Mouse (Mus musculus) layer of hippocampus, adult 11-12 months (tissue): Measurements from ENCODE around the gene Bloc1s5.
"Not testable (repeated sequence)": the region's sequence is repeated elsewhere in the genome, so short reads cannot be mapped to it uniquely, and the experiment has no call there.

Experiments
- DNase-seq: peaks from one replicate; pipeline ENCODE4 v3.0.0; 2022; ENCODE audit warnings: low spot score

The Bloc1s5 gene

DNA sequence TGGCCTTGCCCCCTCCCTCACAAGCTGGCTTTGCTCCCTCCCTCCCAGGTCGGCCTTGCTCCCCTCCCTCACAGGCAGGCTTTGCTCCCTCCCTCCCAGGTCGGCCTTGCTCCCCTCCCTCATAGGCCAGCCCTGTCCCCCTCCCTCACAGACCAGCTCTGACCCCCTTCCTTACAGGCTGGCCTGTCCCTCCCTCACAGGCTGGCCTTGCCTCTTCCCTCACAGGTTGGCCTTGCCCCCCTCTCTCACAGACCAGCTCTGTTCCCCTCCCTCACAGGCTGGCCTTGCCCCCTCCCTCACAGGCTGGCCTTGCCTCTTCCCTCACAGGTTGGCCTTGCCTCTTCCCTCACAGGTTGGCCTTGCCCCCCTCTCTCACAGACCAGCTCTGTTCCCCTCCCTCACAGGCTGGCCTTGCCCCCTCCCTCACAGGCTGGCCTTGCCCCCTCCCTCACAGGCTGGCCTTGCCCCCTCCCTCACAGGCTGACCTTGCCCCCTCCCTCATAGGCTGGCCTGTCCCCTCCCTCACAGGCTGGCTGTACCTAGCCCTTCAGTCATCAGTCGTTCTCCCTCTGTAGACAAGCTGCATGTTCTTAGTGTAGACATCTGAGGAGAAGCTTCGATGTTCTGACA is 16.8 kb downstream of the Bloc1s5 start:
- not testable (repeated sequence) for DNase-seq

DNA sequence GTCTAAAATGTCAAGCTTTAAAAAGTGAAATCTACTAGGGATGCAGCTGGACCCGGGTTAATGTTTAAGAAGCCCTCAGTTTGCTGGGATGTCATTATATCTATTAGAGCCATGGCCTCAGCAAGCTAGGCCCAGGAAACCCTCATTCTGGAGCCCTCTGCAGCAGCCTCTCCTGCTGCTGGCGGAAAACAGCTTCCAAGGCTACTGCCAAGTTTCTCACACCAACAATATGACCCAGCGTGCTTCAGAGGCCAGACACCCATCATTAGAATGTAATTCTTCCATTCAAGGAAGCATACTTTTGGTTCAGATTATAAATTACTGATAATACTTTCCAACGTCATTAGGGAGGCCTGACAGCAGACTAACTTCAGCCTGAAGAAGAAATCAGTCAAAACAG is 18.0 kb downstream of the Bloc1s5 start:
- DNase-seq, result no peak

DNA sequence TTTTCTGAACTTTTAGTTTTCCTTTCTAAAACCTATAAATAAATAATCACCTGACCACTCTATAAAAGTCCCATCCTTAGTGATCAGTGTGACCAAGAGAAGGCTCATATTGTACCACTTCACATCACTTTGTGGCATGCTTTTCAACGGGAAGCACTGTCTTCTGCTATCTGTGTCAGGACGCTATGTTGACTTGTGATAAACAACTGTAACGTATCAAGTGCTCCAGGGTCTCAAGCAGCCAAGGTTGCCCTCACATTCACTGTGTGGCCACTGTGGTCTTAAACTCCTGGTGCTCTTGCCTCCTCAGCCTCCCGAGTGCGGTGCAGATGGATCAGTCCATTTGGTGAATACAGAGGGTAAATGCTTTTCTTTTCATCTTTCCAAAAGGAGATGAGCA is 19.3 kb downstream of the Bloc1s5 start:
- DNase-seq, result no peak

DNA sequence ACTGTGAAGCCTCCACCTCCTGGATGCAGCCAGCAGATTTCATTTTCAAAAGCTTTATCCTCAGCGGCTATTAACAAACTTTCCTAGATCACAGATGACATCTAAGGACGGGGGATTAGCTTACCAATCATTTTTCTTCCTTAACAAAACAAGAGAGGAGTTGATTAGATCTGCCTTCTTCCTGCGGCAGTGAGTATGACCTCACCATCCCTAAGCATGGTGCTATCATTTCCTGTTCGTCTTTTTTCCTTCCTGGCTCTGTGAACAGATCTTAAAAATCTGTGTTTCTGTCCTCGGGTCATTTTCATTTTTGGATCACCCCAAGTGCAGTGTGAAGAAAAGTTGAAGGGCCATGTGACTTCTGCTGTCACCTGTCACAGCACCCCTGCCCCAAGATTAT is 20.6 kb downstream of the Bloc1s5 start:
- DNase-seq, result no peak

DNA sequence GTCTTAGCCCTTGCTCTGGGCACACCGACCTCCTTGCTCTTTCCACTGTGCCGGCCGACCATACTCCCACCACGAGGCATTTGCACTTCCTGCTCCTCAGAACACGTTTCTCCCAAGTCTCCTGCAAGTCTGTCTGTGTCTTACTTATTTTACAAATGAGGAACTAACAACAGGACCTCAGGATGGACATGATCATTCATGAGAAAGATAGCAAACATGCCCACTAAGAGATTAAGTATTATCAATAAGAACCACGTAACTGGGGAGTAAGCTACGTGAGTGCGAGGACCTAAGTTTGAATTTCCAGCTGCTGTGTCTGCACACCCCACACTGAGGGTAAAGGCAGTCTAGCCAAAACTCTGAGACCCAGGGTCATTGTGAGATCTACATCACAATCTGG is 21.3 kb downstream of the Bloc1s5 start:
- DNase-seq, result no peak

DNA sequence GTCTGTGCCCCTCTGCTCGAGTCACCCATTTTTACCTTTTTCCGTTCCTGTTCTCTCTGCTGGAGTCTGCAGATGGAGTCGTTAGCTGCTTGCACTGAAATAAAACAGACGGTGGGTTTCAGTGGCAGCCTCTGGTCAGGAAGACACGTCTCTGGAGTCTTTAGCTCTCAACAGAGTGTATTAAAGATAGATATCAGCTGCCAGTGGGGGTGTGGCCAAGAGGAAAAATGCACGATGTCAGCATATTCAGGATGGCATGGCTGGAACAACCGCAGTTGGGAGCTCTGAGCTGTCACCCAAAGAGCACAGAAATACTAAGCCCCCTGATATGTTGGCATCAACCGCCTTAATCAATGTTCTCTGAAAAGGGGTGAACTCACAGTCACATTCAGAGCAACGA is 22.3 kb downstream of the Bloc1s5 start:
- no peak for DNase-seq

DNA sequence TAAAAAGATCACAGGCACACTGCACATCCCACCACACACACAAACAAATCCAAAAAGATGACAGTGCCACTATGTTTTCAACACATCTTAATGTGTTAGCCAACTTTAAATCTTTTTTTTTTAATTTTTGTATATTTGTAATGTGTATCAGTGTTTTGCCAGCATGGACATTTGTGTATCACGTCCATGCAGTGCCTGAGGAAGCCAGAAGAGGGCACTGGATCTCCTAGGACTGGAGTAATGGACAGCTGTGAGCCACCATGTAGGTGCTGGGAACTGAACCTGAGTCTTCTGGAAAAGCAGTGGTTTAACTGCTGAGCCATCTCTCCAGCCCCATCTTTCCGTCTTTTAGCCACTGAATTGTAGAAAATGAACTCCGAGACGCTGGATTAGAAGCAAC is 22.7 kb downstream of the Bloc1s5 start:
- no peak for DNase-seq

DNA sequence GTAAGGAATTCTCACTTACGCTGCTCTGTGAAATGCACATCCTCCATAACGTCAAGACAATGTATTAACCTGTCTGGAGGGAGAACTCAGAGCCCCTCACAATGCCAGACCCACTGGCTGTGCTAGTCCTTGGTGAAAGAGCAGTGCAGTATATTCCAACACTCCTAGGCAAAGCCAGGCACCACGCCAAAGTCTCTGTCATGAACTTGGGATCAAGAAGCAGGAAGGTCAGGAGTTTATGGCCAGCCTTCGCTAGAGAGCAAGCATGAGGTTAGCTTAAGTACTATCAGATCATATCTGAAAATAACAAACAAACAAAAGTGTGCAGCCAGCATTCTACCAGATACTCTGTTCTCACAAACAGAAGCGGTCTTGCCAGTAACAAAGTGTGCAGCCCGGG is 24.6 kb downstream of the Bloc1s5 start:
- DNase-seq, result no peak

DNA sequence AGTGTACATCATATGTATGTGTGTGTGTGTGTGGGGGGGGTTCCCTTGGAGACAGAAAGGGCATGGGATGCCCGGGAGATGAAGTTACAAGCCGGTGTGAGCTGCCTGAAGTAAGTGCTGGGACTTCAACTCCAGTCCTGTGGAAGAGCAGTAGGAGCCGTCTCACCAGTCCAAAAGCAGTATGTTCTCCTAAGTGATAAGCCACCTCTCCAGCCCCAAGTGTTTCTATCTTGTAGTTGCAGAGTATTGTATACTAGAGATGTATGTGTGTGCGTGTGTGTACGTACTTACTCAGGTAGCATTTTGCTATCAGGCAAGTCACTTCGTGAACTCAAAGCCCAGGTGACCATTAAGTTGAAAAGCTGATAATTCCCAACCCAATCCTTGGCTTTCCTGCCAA is 27.8 kb downstream of the Bloc1s5 start:
- no peak for DNase-seq

DNA sequence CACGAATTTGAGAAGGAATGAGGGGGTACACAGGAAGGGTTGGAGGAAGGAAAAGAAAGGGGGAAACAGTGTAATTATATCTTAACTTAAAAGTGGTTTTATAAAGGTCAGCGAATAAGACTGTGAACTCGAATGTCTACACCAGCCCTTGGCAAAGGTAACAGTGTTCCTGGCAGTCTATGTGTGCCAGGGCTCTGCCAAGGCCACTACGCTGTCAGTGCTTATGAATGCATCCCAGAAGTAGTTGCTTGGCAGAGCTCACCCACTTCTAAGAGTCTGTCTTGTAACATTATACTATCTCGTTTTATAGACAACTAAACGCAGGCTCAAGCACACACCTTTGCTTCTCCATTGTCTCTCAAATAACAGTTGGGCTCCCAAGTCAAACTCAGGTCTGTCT is 29.6 kb downstream of the Bloc1s5 start:
- DNase-seq, result no peak

DNA sequence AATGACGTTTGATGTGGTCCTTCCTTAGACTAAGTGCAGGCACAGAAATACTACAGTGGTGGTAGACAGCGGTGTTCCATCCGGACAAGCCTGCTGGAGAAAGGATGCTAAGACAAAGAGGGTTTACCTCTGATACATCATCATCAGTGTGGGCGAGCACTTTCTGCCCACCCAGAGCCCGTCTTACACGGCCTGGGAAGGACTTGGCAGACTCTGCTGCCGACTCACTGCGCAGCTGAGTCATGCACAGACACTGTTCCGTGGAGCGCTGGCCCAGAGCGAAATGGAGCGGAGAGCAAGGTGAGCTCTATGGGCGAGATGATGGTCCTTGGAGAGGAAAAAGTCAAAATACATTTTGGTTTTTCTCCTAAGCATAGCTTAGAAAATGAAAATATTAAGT is 31.9 kb downstream of the Bloc1s5 start:
- DNase-seq, result peak; percentile 18

DNA sequence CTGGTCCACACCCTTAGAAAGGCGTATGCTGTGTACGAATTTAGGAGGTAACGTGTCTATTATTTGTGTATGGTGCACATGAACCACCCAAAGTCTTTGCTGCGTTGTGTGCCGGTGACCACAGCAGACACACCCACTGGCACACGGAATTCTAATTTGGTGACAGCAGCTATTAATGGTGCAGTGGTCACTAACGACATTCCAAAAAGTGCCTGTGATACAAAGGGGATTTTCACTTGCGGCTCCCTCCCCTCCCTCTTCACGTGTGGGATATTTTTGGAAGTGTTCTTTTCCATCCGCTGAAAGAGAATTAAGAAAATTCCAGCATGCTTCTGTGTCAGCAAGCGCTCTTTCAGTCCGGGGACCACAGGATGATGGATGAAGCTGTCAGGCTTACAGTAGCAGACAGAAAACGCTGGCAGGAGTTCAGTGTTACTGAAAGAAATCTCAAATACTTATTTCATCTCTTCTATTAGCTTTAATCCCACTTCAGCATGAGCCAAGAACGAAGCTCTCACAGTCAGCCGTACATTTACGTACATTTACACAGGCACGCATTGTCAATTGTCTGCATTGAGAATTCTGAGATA is 32.6 kb downstream of the Bloc1s5 start:
- no peak for DNase-seq

DNA sequence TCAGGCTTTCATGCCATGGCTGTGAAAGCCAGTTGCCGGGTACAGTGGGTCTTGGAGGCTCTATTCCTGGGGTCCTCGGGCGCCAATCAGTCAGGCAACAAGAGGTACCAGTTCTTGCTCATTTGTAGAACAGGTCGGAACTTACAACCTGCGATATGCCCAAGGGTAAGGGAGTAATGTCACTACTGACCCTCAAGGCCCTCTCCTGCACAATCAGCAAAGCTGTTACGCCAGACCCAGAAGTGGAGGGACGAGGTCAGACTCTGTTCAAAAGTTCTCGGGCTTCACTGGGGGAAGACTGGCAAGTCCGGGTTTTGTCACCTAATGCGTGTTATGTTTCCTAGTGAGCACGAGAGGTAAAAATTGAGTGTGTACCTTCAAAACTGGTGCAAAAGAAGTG is 34.1 kb downstream of the Bloc1s5 start:
- no peak for DNase-seq

DNA sequence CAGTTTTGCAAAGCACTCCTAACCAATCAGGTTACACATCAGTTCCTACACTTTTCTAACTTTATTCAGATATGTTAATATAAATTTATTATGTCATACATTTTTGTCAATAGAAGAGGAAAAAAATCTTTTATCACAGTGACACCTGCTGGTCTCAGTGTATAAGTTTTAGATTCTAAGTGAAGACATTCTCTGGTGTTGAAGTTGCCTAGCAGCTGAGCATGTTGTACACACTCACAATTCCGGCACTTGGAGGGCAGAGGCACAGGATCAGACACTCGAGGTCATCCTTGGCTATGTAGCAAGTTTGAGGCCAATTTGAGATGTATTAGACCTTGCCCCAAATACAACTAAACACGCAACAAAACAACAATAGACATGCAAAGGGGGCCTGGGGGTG is 37.8 kb downstream of the Bloc1s5 start:
- no peak for DNase-seq

DNA sequence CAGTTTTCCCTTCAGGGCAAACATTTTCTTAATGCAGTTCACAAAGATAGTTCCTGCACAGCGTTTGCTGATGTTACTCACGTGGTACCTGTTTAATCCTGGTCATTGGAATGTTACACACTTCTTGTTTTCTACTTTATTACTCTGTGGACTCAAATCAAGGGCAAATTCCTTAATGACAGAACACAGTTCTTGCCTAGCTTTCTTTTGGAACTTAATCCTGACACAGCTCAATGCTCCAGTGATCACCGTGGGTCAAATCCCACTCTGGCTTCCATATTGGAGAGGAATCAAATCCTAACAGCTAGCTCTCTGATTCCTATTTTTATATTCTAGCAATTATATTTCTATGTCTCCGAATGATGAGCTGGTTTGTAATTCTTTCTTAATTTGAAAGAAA is 38.4 kb downstream of the Bloc1s5 start:
- no peak for DNase-seq

DNA sequence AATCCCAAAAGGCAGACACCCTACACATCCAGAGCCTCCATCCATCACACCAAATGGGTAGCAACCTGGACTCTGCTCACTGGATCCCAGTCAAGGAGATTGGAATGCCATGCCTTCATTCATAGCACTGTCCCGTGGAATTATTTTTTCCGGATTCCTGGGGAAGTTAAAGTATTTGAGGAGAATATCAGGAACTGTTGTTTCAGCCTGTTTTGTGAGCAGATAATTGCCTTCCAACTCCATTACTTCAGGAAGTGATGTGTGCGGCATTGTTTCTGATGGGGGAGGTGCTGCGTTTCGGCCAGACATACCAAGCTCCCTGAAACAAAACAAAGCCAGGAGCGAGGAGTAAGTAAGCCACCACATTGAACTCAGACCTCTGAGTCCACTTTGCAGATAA is 41.8 kb downstream of the Bloc1s5 start:
- no peak for DNase-seq

DNA sequence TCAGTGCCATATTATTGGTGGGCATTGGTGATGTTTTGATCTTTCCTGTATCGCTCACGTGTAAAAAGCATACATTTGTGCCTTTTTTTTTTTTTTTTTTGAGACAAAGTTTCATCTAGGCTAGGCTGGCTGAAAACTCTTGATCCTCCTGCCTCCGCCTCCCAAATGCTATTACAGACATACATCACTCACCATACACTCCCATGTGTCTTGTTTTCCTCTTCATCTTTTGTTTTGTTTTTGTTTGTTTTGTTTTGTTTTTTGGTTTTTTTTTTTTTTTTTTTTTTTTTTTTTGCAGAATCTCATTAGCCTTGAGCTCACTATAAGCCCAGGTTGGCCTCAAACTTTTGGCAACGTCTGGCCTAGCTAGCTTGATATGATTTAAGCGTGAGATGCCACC is 47.6 kb downstream of the Bloc1s5 start:
- no peak for DNase-seq

DNA sequence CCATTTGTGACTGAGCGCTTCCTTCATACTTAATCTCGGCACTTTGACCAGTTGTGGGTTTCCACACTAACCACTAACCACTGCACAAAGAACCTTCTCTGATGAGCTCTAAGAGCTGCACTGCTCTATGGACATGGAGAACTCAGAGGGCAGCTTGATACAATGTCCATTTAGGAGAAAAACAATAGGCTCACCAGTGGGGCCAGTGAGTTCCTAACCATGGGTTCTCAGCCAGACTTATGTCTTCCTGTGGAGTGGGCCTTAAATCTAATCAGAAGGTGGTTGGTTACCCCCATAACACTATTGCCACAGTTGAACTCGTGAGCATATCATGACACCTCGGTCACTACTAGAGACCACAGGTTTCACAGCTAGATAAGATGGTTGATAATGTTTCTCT is 48.5 kb downstream of the Bloc1s5 start:
- DNase-seq, result no peak

DNA sequence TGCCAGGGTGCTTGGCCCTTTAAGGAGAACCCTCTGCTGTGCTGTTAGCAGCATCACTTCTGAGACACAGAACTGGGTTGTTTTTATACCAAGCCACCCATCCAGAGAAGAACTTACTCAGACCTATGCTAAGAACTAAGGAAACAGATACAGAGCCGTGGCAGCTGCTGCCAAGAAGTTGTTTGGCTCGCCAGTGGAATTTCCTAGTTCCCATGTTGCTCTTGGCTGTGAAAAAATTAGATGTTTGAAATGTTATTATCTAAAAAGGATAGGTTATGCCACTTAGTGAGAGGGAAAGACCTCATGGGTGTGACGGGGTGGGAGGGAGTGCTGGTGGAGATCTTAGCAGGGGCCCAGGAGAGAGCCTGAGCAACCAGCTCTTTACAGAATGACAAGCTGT is 52.1 kb downstream of the Bloc1s5 start:
- DNase-seq, result no peak

DNA sequence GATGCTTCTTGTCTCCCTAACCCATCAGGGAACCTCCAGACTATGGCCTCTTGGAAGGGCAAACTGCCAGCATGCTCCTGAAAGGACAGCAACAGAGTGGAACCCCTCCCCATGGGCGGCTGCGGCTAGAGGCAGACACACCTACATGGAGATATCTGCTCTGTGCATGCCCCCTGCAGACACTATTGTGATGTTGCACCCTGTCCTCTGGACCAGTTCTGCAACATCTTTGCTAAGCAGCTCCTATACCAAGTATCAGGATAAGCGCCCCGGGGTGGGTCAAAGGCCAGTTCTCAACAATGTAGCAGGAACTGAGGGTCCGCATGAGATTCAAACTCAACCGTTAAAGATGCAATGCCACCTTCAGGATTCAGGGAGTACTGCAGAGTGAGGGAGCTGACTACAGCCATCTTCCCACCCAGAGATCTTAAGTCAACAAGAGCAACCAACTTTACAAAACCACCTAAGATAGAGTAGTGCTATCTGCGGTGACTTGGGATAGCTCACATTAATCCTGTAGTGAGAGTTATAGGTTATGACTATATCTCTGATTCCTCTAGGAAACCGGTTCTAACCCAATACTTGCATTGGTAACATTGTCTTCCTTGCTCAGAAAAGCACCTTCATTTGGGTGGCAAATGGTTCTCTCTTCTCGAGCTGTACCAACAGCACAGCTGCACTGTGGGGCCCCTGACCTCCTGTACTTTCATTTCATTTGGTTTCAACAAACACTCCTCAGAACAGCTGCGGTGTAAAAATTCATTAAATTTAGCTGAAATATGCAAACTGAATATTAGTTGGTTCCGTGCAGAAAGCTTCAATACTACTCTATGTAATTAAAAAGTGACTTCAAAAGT is 54.1 kb downstream of the Bloc1s5 start:
- peak; percentile 30 for DNase-seq

DNA sequence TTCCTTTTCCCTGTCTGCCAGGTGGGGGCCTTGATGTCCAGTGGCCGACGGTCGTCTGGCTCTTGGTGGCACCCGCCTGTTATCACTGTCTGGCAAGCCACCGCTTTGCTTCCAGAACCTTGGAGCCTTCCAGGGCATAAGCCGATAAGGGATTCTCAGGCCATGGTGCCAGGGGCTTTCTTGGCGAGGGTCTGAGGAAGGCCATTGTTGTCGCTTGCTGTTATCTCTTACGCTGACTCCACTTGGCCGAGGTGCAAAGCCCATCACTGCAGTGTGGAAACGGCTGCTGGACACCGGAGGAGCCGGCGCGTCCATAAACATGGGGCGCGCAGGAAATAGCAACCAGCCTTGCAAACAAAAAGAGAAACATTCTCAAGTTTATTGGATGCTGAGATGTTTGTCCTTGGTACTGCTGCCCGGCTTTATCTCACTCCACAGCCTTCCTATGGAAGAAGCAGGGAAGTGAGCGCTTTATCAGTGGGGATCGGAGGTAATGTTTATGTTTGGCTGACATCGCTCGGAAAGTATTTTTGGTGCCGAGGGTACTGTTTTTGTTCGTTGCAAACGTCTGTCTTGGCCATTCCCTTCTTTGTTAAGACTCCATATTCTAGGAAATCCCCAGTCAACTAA is 54.8 kb downstream of the Bloc1s5 start:
- DNase-seq, result no peak

DNA sequence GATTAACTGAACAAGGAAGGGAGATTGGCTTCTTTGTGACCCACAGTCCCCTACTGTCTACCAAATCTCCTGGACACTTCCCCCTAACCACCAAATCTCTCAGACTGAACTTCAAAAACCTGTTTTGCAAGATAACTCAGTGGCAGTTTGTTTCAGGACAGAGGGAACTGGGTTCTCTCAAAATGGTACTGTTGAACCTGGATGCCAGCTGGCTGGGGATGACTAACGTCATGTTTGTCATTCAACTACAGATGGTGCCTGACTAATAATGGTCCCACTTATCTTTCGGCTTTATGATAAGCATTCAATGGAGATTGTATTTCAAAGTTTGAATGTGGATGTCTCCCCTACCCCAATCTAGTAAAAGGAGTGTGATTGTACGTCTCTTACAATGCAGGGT is 60.2 kb downstream of the Bloc1s5 start:
- peak; percentile 37 for DNase-seq

DNA sequence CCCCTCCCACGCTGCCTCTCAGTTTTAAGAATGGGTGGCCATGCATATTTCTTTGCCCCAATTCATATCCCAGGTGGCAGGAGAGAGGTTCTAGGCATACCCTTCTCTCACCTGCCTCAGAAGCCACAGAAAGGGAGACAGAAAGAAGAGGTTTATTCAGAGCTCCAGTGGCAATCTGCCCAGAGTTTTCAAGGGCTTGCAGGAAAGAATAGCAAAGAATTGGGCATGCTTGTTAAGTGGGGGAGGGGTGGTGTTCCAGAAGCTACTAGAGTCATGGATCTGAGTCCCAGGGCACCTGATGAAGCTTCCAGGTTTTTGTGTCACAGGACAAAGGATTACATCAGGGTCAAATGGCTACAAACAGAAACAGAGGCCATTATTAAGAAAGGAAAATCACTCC is 61.6 kb downstream of the Bloc1s5 start:
- no peak for DNase-seq
